Mouse (Mus musculus): ENCODE measurements around the gene Timm10. TPM values are rescaled to one million over a fixed set of nuclear protein-coding genes. Genes with fewer than 3 reads are reported as not detected.

Timm10 gene
- total and polyA plus RNA-seq, 2 experiments from 2014 or later, result 117 to 129 TPM

- peak overlapping the region; percentile 87 for H3K27ac ChIP-seq (ENCODE audit: low read depth)
- WGBS, result under 1% methylated on average over 29 of the region's 29 CpGs
- ATAC-seq (ENCODE audit: insufficient read depth, low read depth), result peak; percentile 40
Observed at GRCm38 (mm10) chr2:84827283-84827920, 605 bp downstream of the Timm10 start.

DNA sequence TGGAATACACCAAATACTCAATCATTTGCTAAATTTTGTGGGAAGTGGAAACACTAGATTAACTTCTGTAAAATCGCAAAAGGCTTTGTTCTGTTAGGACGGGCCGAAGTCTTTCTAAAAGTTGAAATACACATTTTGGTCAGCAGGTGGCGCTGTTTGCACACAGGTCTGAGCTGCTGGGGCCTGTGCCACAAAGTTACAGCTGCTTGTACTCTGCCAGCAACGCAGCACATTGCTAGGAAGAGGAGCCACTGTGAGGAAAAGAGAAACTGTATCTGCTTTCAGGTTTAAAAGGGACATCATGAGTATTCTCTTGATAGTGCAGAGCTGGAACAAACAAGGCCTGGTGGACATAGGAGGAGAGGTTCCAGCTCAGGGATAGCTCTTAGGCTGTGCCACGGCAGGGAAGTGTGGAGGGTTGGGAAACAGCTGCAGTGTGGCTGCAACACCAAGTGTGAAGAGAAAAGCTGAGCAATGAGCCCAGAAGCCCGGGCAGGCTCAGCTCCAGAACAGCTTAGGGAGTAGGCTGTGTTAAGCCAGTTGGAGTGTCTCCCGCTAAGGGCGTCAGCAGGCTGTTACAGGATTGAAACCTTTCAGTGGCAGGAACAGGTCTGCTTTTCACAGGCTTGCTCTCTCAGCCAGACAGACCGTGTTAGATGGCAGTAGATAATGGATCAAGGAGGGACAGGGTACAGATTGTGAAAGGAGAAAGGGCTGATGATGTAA is 5.0 kb downstream of the Timm10 start:
- DNase-seq (ENCODE audit: low spot score) (peak; percentile 86), ATAC-seq (ENCODE audit: insufficient read depth, low read depth) (peak; percentile 73)
- H3K4me1 ChIP-seq (ENCODE audit: control insufficient read depth, insufficient read depth), result peaks cover 11% of the 10 kb centered on the region
- H3K4me2 ChIP-seq (ENCODE audit: low read depth, low read length), result no peak overlapping the region
- TF ChIP-seq CTCF (IDR thresholded peaks at IDR 0.05; ENCODE audit: low read depth), result peak; percentile 90
- TF ChIP-seq EP300 (IDR thresholded peaks at IDR 0.05; ENCODE audit: low read depth), result no peak
- no peak overlapping the region for H3K9ac ChIP-seq (replicated peaks; ENCODE audit: low read depth, low read length)
- H3K9me3 ChIP-seq (replicated peaks; ENCODE audit: control insufficient read depth, low read length), result no peaks in the 10 kb centered on the region
- H3K4me3 ChIP-seq (ENCODE audit: low read depth, low read length), result no peak overlapping the region
- H3K36me3 ChIP-seq (replicated peaks; ENCODE audit: control insufficient read depth, insufficient read depth, low read length), result peaks cover 11% of the 10 kb centered on the region; the same call in 1 of the 2 replicates
- no peaks in the 10 kb centered on the region for H3K27me3 ChIP-seq (ENCODE audit: control insufficient read depth, insufficient read depth, low read length)
- 25% methylated on average over 10 of the region's 10 CpGs for WGBS
- peak overlapping the region; percentile 39 for H3K27ac ChIP-seq (ENCODE audit: low read depth)

More at GRCm38 (mm10) chr2:84827283-84827920, 605 bp downstream of the Timm10 start:
- DNase-seq (ENCODE audit: low spot score), result peak; percentile 47
- Histone ChIP-seq H3K36me3 (replicated peaks; ENCODE audit: control insufficient read depth, insufficient read depth, low read length) (peaks cover 11% of the 10 kb centered on the region; the same call in 1 of the 2 replicates), H3K9ac (replicated peaks; ENCODE audit: low read depth, low read length) (peak overlapping the region; percentile 69), H3K27me3 (ENCODE audit: control insufficient read depth, insufficient read depth, low read length) (no peaks in the 10 kb centered on the region), H3K4me3 (ENCODE audit: low read depth, low read length) (peak overlapping the region; percentile 68), H3K9me3 (replicated peaks; ENCODE audit: control insufficient read depth, low read length) (no peaks in the 10 kb centered on the region), H3K4me1 (ENCODE audit: control insufficient read depth, insufficient read depth) (peaks cover 11% of the 10 kb centered on the region), H3K4me2 (ENCODE audit: low read depth, low read length) (peak overlapping the region; percentile 92)
- TF ChIP-seq EP300 (IDR thresholded peaks at IDR 0.05; ENCODE audit: low read depth), result no peak
- no peak for TF ChIP-seq CTCF (IDR thresholded peaks at IDR 0.05; ENCODE audit: low read depth)

- no peaks in the 10 kb centered on the region for H3K9me3 ChIP-seq (replicated peaks; ENCODE audit: control insufficient read depth, low read length)
- H3K27me3 ChIP-seq (ENCODE audit: control insufficient read depth, insufficient read depth, low read length), result peaks cover 13% of the 10 kb centered on the region
- TF ChIP-seq EP300 (IDR thresholded peaks at IDR 0.05; ENCODE audit: low read depth), result no peak
- no peak for TF ChIP-seq CTCF (IDR thresholded peaks at IDR 0.05; ENCODE audit: low read depth)
- no peak overlapping the region for H3K9ac ChIP-seq (replicated peaks; ENCODE audit: low read depth, low read length)
- WGBS, result 63% methylated on average over 8 of the region's 8 CpGs
- no peaks in the 10 kb centered on the region for H3K36me3 ChIP-seq (replicated peaks; ENCODE audit: control insufficient read depth, insufficient read depth, low read length)
- ATAC-seq (ENCODE audit: insufficient read depth, low read depth) (no peak), DNase-seq (ENCODE audit: low spot score) (no peak)
- peaks cover 15% of the 10 kb centered on the region; the same call in 1 of the 2 replicates for H3K4me1 ChIP-seq (ENCODE audit: control insufficient read depth, insufficient read depth)
- H3K4me3 ChIP-seq (ENCODE audit: low read depth, low read length), result no peak overlapping the region
- H3K4me2 ChIP-seq (ENCODE audit: low read depth, low read length), result no peak overlapping the region
- no peak overlapping the region for H3K27ac ChIP-seq (ENCODE audit: low read depth)
Observed at GRCm38 (mm10) chr2:84837107-84837506, 10.3 kb downstream of the Timm10 start.

DNA sequence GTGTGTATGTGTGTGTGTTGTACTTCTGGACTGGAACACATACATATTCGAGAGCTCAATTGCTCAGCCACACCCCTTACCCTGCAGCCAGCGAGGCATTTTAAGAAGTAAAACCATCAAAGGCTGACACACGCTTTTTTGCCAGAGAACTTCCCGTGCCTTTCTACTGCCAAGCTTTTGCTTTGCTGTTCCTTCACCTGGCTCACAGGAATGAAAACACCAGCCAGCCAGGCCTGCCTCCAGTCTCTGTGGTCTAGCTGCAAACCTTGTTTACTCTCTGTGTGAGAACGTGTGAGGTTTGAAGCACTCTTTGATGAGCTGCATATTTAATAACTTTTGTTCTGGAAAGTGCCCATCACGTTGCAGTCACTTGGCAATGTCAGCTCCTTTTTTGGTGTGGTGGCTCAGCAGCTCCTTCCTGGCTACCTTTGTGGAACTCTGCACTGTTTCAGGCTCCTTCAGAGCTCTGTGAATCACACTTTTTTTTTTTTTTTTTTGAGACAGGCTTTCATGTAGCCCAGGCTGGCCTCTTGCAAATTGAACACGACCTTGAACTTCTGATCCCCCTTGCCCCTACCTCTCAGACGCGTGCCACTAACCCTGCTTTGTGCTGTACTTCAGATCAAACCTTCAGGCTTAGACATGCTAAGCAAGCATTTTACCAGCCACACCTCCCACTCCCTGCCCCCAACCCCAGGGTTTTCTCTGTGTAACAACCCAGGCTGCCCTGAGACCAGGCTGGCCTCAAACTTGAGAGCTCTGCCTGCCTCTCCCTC is 11.2 kb downstream of the Timm10 start:
- no peak for ATAC-seq (ENCODE audit: insufficient read depth, low read depth)
- Histone ChIP-seq H3K9ac (replicated peaks; ENCODE audit: low read depth, low read length) (no peak overlapping the region), H3K4me1 (ENCODE audit: control insufficient read depth, insufficient read depth) (peaks cover 15% of the 10 kb centered on the region; the same call in 1 of the 2 replicates), H3K27me3 (ENCODE audit: control insufficient read depth, insufficient read depth, low read length) (peaks cover 13% of the 10 kb centered on the region), H3K27ac (ENCODE audit: low read depth) (no peak overlapping the region), H3K4me2 (ENCODE audit: low read depth, low read length) (no peak overlapping the region), H3K36me3 (replicated peaks; ENCODE audit: control insufficient read depth, insufficient read depth, low read length) (no peaks in the 10 kb centered on the region), H3K4me3 (ENCODE audit: low read depth, low read length) (no peak overlapping the region), H3K9me3 (replicated peaks; ENCODE audit: control insufficient read depth, low read length) (no peaks in the 10 kb centered on the region)
- DNase-seq (ENCODE audit: low spot score), result no peak
- WGBS, result 47% methylated on average over 9 of the region's 9 CpGs
- TF ChIP-seq EP300 (IDR thresholded peaks at IDR 0.05; ENCODE audit: low read depth), result no peak
- no peak for TF ChIP-seq CTCF (IDR thresholded peaks at IDR 0.05; ENCODE audit: low read depth)

GRCm38 (mm10) chr2:84838593-84838949 is 11.8 kb downstream of the Timm10 start, which contains the start of gene Slc43a1:
TSS of gene Slc43a1 (plus strand) at chr2:84838850.
- WGBS, result 41% methylated on average over 10 of the region's 10 CpGs
- Histone ChIP-seq H3K27ac (ENCODE audit: low read depth) (peak within 1 kb of the TSS; percentile 23), H3K36me3 (replicated peaks; ENCODE audit: control insufficient read depth, insufficient read depth, low read length) (no peaks in the 10 kb centered on the region), H3K4me2 (ENCODE audit: low read depth, low read length) (peak within 1 kb of the TSS; percentile 85), H3K9me3 (replicated peaks; ENCODE audit: control insufficient read depth, low read length) (no peaks in the 10 kb centered on the region), H3K4me1 (ENCODE audit: control insufficient read depth, insufficient read depth) (peaks cover 15% of the 10 kb centered on the region; the same call in 1 of the 2 replicates), H3K9ac (replicated peaks; ENCODE audit: low read depth, low read length) (peak within 1 kb of the TSS; percentile 60), H3K4me3 (ENCODE audit: low read depth, low read length) (peak within 1 kb of the TSS; percentile 56), H3K27me3 (ENCODE audit: control insufficient read depth, insufficient read depth, low read length) (peaks cover 13% of the 10 kb centered on the region)
- ATAC-seq (ENCODE audit: insufficient read depth, low read depth), result no peak
- DNase-seq (ENCODE audit: low spot score), result no peak
- TF ChIP-seq EP300 (IDR thresholded peaks at IDR 0.05; ENCODE audit: low read depth) (no peak), CTCF (IDR thresholded peaks at IDR 0.05; ENCODE audit: low read depth) (no peak)
